Mouse (Mus musculus) heart, embryonic 14.5 days (tissue): ENCODE results near the gene Atp23. TPM values are rescaled to one million over a fixed set of nuclear protein-coding genes. Genes with fewer than 3 reads are reported as not detected.

Experiments used
- ATAC-seq: fragments of 200-750 bp; cut with Nextera tagmentation; 2 replicates; pipeline ENCODE4 v1.8.0; 2017; ENCODE audit warnings: low read depth, moderate TSS enrichment; ENCODE audit not compliant: insufficient number of reproducible peaks, insufficient read depth, low FRiP score
- H3K27ac ChIP-seq, 2 experiments: fragments of 200-500 bp in 1 of 2; fragments of 300-500 bp in 1 of 2; sonication (generic) in 1 of 2; replicated peaks in 1 of 2; 2 replicates each; pipeline ENCODE4 v1.5.1; 2012 to 2014; ENCODE audit warnings: low read depth in 2 of 2, low read length in 2 of 2, control low read depth in 1 of 2, mild to moderate bottlenecking in 1 of 2, mixed read lengths in 1 of 2; ENCODE audit not compliant: control insufficient read depth in 1 of 2, insufficient read depth in 1 of 2
- H3K27me3 ChIP-seq: fragments of 300-500 bp; sonication (generic); 2 replicates; pipeline ENCODE4 v1.6.1; 2014; ENCODE audit warnings: mild to moderate bottlenecking, low read length, control low read depth; ENCODE audit not compliant: control insufficient read depth, insufficient read depth
- H3K36me3 ChIP-seq: fragments of 300-500 bp; sonication (generic); 2 replicates; pipeline ENCODE4 v1.6.1; 2014; ENCODE audit warnings: mild to moderate bottlenecking, control low read depth, low read length, mixed read lengths; ENCODE audit not compliant: control insufficient read depth, insufficient read depth
- H3K4me1 ChIP-seq, 2 experiments: fragments of 200-500 bp in 1 of 2; fragments of 300-500 bp in 1 of 2; sonication (generic) in 1 of 2; 2 replicates each; pipeline ENCODE4 v1.6.1; 2012 to 2014; ENCODE audit warnings: low read length in 2 of 2, control low read depth in 1 of 2, mixed read lengths in 1 of 2; ENCODE audit not compliant: control insufficient read depth in 2 of 2, insufficient read depth in 2 of 2
- H3K4me2 ChIP-seq: fragments of 300-500 bp; sonication (generic); 2 replicates; pipeline ENCODE4 v1.6.1; 2014; ENCODE audit warnings: mild to moderate bottlenecking, low read length
- H3K4me3 ChIP-seq, 2 experiments: fragments of 200-500 bp in 1 of 2; fragments of 300-500 bp in 1 of 2; sonication (generic) in 1 of 2; 2 replicates each; pipeline ENCODE4 v1.5.1; 2012 to 2014; ENCODE audit warnings: low read length in 2 of 2, mild to moderate bottlenecking in 2 of 2, control low read depth in 1 of 2, low read depth in 1 of 2, moderate library complexity in 1 of 2; ENCODE audit not compliant: control insufficient read depth in 1 of 2, insufficient read depth in 1 of 2
- H3K9ac ChIP-seq: fragments of 300-500 bp; sonication (generic); 2 replicates; pipeline ENCODE4 v1.6.1; 2014; ENCODE audit warnings: mild to moderate bottlenecking, low read length
- H3K9me3 ChIP-seq: fragments of 300-500 bp; sonication (generic); 2 replicates; pipeline ENCODE4 v1.6.1; 2016; ENCODE audit warnings: low read length, control low read depth; ENCODE audit not compliant: control insufficient read depth
- WGBS: fragments of 180-500 bp; shearing (Covaris S2); extraction: QIAGEN DNeasy Blood & Tissue Kit; methylation state at CpG from one replicate; pipeline ENCODE4 v1.1.7; 2014; 5-methylcytosine and 5-hydroxymethylcytosine counted together
- polyA plus RNA-seq: library from polyadenylated mRNA; unstranded; fragments of >200 nt; fragmentation: Nextera tagmentation; extraction: Ambion mirVana; gene quantifications from 2 replicates; pipeline ENCODE4 v1.2.1, GENCODE M21; 2014

Gene Atp23
- polyA plus RNA-seq, 1 experiment from 2014 or later = 10.0 TPM

- Histone ChIP-seq H3K9ac (no peak overlapping the region), H3K27ac (no peak overlapping the region), H3K36me3 (no peaks in the 10 kb centered on the region), H3K27me3 (no peaks in the 10 kb centered on the region), H3K4me1 (peaks cover 35 to 39% of the 10 kb centered on the region in 2 experiments), H3K4me2 (no peak overlapping the region), H3K4me3 (no peak overlapping the region), H3K9me3 (0 out of 2 replicates have a peak, but pooled peaks cover 5% of the 10 kb centered on the region)
- 91% methylated on average over 13 of the region's 13 CpGs for WGBS
- no peak for ATAC-seq
These were observed 33.4 kb upstream of the Atp23 start for GRCm38 (mm10) chr10:126934561-126934960.

GRCm38 (mm10) chr10:126931760-126932139 is 30.6 kb upstream of the Atp23 start:
- Histone ChIP-seq H3K36me3 (no peaks in the 10 kb centered on the region), H3K27me3 (no peaks in the 10 kb centered on the region), H3K27ac (peak overlapping the region; percentile 92 to 97), H3K4me2 (peak overlapping the region; percentile 39), H3K4me3 (no peak overlapping the region), H3K9ac (peak overlapping the region; percentile 64), H3K4me1 (peaks cover 53 to 63% of the 10 kb centered on the region in 2 experiments), H3K9me3 (no peaks in the 10 kb centered on the region)
- no peak for ATAC-seq

GRCm38 (mm10) chr10:126931123-126931759 is 30.1 kb upstream of the Atp23 start:
- peak overlapping the region; percentile 92 to 97 for H3K27ac ChIP-seq
- no peaks in the 10 kb centered on the region for H3K36me3 ChIP-seq
- H3K4me3 ChIP-seq = no peak overlapping the region
- no peaks in the 10 kb centered on the region for H3K9me3 ChIP-seq
- H3K4me2 ChIP-seq = peak overlapping the region; percentile 39
- peak overlapping the region; percentile 64 for H3K9ac ChIP-seq
- ATAC-seq = no peak
- 33% methylated on average over 8 of the region's 8 CpGs for WGBS
- H3K4me1 ChIP-seq = peaks cover 53 to 64% of the 10 kb centered on the region in 2 experiments
- no peaks in the 10 kb centered on the region for H3K27me3 ChIP-seq

GRCm38 (mm10) chr10:126930270-126931121 is 29.3 kb upstream of the Atp23 start:
- H3K9me3 ChIP-seq = no peaks in the 10 kb centered on the region
- H3K4me3 ChIP-seq = no peak overlapping the region
- peaks cover 48 to 57% of the 10 kb centered on the region in 2 experiments for H3K4me1 ChIP-seq
- H3K27ac ChIP-seq = peak overlapping the region; percentile 92 to 97
- no peaks in the 10 kb centered on the region for H3K27me3 ChIP-seq
- H3K36me3 ChIP-seq = no peaks in the 10 kb centered on the region
- peak overlapping the region; percentile 39 for H3K4me2 ChIP-seq
- 37% methylated on average over 15 of the region's 15 CpGs for WGBS
- ATAC-seq = peak; percentile 56; the same call in 1 of the 2 replicates
- peak overlapping the region; percentile 72 for H3K9ac ChIP-seq

- Histone ChIP-seq H3K4me1 (peaks cover 41 to 52% of the 10 kb centered on the region in 2 experiments), H3K9ac (peak overlapping the region; percentile 91; the same call in 1 of the 2 replicates), H3K27ac (peak overlapping the region in 1 of 2 experiments; percentile 97; a peak in 2 of 4 replicates), H3K36me3 (no peaks in the 10 kb centered on the region), H3K9me3 (no peaks in the 10 kb centered on the region), H3K4me3 (no peak overlapping the region), H3K27me3 (no peaks in the 10 kb centered on the region), H3K4me2 (no peak overlapping the region)
- no peak for ATAC-seq
- 65% methylated on average over 3 of the region's 3 CpGs for WGBS
These were observed 28.4 kb upstream of the Atp23 start for GRCm38 (mm10) chr10:126929543-126929942.

- no peak for ATAC-seq
- H3K4me2 ChIP-seq = peak overlapping the region; percentile 96
- H3K4me3 ChIP-seq = peak overlapping the region; percentile 58 to 60
- H3K9ac ChIP-seq = peak overlapping the region; percentile 91
- peak overlapping the region; percentile 91 to 97 for H3K27ac ChIP-seq
- no peaks in the 10 kb centered on the region for H3K36me3 ChIP-seq
- H3K4me1 ChIP-seq = peaks cover 43 to 58% of the 10 kb centered on the region in 2 experiments
- H3K27me3 ChIP-seq = no peaks in the 10 kb centered on the region
- no peaks in the 10 kb centered on the region for H3K9me3 ChIP-seq
- WGBS = 28% methylated on average over 12 of the region's 12 CpGs
These were observed 27.7 kb upstream of the Atp23 start for GRCm38 (mm10) chr10:126928819-126929206.

- 1% methylated on average over 39 of the region's 39 CpGs for WGBS
- H3K4me1 ChIP-seq = peaks cover 43 to 59% of the 10 kb centered on the region in 2 experiments
These were observed 27.1 kb upstream of the Atp23 start for GRCm38 (mm10) chr10:126928011-126928818.

More at GRCm38 (mm10) chr10:126928011-126928818, 27.1 kb upstream of the Atp23 start:
- no peaks in the 10 kb centered on the region for H3K27me3 ChIP-seq
- H3K36me3 ChIP-seq = no peaks in the 10 kb centered on the region
- H3K27ac ChIP-seq = peak overlapping the region; percentile 91 to 97
- peak overlapping the region; percentile 58 to 60 for H3K4me3 ChIP-seq
- no peaks in the 10 kb centered on the region for H3K9me3 ChIP-seq
- peak; percentile 46 for ATAC-seq
- H3K9ac ChIP-seq = peak overlapping the region; percentile 91
- H3K4me2 ChIP-seq = peak overlapping the region; percentile 96
